ENCODE assay signal across 8 mouse cellular contexts in the genomic region with DNA sequence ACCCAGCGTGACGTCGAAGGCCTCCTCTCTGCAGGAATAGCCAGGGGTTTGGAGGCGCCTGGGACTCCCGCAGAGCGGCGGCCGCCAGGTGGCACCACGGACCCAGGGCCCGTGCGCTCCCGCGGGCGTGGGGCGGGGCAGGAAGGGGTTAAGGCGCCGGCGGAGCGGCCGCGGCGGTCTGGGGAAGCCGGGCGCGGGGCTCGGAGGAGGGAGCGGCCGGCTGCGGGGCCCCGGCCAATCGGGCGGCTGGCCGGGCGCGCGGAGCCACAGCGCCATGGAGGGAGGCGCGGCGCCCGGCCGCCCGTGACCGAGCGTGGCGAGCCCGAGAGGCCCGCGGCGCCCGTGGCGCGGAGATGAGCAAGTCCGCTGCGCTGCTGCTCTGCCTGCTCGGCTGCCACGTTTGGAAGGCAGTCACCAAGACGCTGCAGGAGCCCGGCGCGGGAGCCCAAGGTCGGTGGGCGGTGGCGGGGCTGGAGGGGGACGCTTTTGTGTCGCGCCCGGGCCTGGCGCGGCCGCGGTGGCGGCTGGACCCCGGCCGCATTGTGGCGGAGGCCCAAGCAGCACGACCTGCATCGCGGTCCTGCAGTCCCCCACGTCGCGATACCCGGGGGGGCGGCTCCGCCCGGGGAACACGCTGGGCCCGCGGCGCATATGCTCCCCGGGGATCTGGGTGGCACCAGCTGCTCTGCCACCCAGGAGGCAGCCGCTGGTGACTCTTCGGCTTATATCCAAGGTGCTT. TPM values are rescaled to one million over a fixed set of nuclear protein-coding genes. Genes with fewer than 3 reads are reported as not detected.
DNase-seq lines count a peak whose midpoint lies in the region; ATAC-seq and TF ChIP-seq lines count a peak whose summit lies in the region.

No protein-coding gene starts in this region.

- peak; percentile 53 for DNase-seq in CH12.LX (ENCODE audit: extremely low read depth)
- peak; percentile 80 for DNase-seq in cerebellum, adult 11 months
- DNase-seq in heart, postnatal 25 days (ENCODE audit: low spot score), result peak; percentile 80
- peak; percentile 83 to 91 for DNase-seq in layer of hippocampus, adult 18-20 months (ENCODE audit: low spot score in 2 of 2)
- DNase-seq in liver, postnatal 0 days, result peak; percentile 82
- peak; percentile 37 to 77 for DNase-seq in thymus, postnatal 10 days (ENCODE audit: low spot score in 2 of 2)

- in situ Hi-C loops in CH12.LX (cut with MboI; ENCODE audit: low pct_ligation_motif_present, low pct_unique_long_range_greater_than_20kb, low sequenced_read_pairs), result no loop called here

- peaks cover 2% of the 10 kb centered on the region for H3K9me3 ChIP-seq in CH12.LX (replicated peaks; ENCODE audit: low read length)
- H3K9me3 ChIP-seq in forebrain, embryonic 16.5 days (ENCODE audit: control insufficient read depth, low read length), result no peaks in the 10 kb centered on the region
- H3K9me3 ChIP-seq in liver, postnatal 0 days (ENCODE audit: low read length), result no peaks in the 10 kb centered on the region

- peak in 1 of 2 experiments; percentile 73; a peak in 2 of 4 replicates for TF ChIP-seq CTCF in CH12.LX (conservative IDR thresholded peaks at IDR 0.05 in 1 of 2, IDR thresholded peaks at IDR 0.05 in 1 of 2; ENCODE audit: low read depth in 2 of 2, low read length in 2 of 2)
- peak; percentile 73 for TF ChIP-seq CTCF in liver, postnatal 0 days (IDR thresholded peaks at IDR 0.05; ENCODE audit: low read depth)
- TF ChIP-seq CTCF in olfactory bulb, adult 2 months (IDR thresholded peaks at IDR 0.05; ENCODE audit: insufficient read depth, low read depth, low read length), result peak; percentile 94

- H3K4me2 ChIP-seq in CH12.LX (ENCODE audit: insufficient read depth, low read depth, poor library complexity, severe bottlenecking), result peak overlapping the region; percentile 74
- peak overlapping the region; percentile 68 for H3K4me2 ChIP-seq in forebrain, embryonic 16.5 days (ENCODE audit: low read length)
- H3K4me2 ChIP-seq in liver, postnatal 0 days (ENCODE audit: low read depth, low read length), result peak overlapping the region; percentile 91

- dilution Hi-C loops in CH12.LX (cut with MboI; ENCODE audit: extremely low pct_ligation_motif_present, extremely low pct_unique_long_range_greater_than_20kb, low sequenced_read_pairs), result no loop called here

- peaks cover 0 to 21% of the 10 kb centered on the region in 2 experiments; a peak in 2 of 4 replicates for H3K4me1 ChIP-seq in CH12.LX (ENCODE audit: control insufficient read depth in 1 of 2, insufficient read depth in 2 of 2)
- H3K4me1 ChIP-seq in forebrain, embryonic 16.5 days (replicated peaks; ENCODE audit: control insufficient read depth, insufficient read depth, low read length), result peaks cover 14% of the 10 kb centered on the region
- H3K4me1 ChIP-seq in liver, postnatal 0 days (ENCODE audit: insufficient read depth), result no peaks in the 10 kb centered on the region
- H3K4me1 ChIP-seq in olfactory bulb, adult 2 months (ENCODE audit: control insufficient read depth, insufficient read depth, low read length), result peaks cover 7% of the 10 kb centered on the region

- no peak for TF ChIP-seq EP300 in CH12.LX (IDR thresholded peaks at IDR 0.05; ENCODE audit: low read length)
- no peak for TF ChIP-seq EP300 in liver, postnatal 0 days (IDR thresholded peaks at IDR 0.05; ENCODE audit: low read depth)

- under 1% methylated on average over 65 of the region's 93 CpGs for WGBS in forebrain, embryonic 16.5 days
- under 1% methylated on average over 81 of the region's 93 CpGs for WGBS in liver, postnatal 0 days (ENCODE audit: insufficient replicate concordance)
- under 1% methylated on average over 91 of the region's 93 CpGs for whole genome bisulfite sequencing in olfactory bulb, adult 2 months

- H3K27ac ChIP-seq in CH12.LX (ENCODE audit: insufficient read depth, low read depth), result no peak overlapping the region
- peak overlapping the region; percentile 90 for H3K27ac ChIP-seq in forebrain, embryonic 16.5 days (ENCODE audit: low read length)
- H3K27ac ChIP-seq in liver, postnatal 0 days (ENCODE audit: low read depth), result peak overlapping the region; percentile 40; the same call in 1 of the 2 replicates
- H3K27ac ChIP-seq in olfactory bulb, adult 2 months (ENCODE audit: insufficient read depth, low read depth, low read length), result peak overlapping the region; percentile 60

- peak; percentile 54 for TF ChIP-seq RAD21 in CH12.LX (IDR thresholded peaks at IDR 0.05; ENCODE audit: low read depth, low read length)

- peak overlapping the region; percentile 8; the same call in 1 of the 2 replicates for H3K9ac ChIP-seq in CH12.LX (ENCODE audit: insufficient read depth, low read depth)
- H3K9ac ChIP-seq in forebrain, embryonic 16.5 days (replicated peaks; ENCODE audit: low read depth, low read length), result peak overlapping the region; percentile 95
- H3K9ac ChIP-seq in liver, postnatal 0 days (replicated peaks), result peak overlapping the region; percentile 67

- no peaks in the 10 kb centered on the region for H3K79me2 ChIP-seq in CH12.LX (replicated peaks; ENCODE audit: control insufficient read depth, extremely low read depth, insufficient read depth, poor library complexity, severe bottlenecking)

- no peaks in the 10 kb centered on the region for H3K27me3 ChIP-seq in CH12.LX (replicated peaks)
- H3K27me3 ChIP-seq in forebrain, embryonic 16.5 days (replicated peaks; ENCODE audit: control insufficient read depth, insufficient read depth, low read length), result no peaks in the 10 kb centered on the region
- H3K27me3 ChIP-seq in liver, postnatal 0 days (ENCODE audit: insufficient read depth, low read length), result peaks cover 7% of the 10 kb centered on the region; the same call in 1 of the 2 replicates

- no peak for TF ChIP-seq POLR2A in CH12.LX (IDR thresholded peaks at IDR 0.05; ENCODE audit: low read depth, low read length)
- peak; percentile 24; the same call in 1 of the 2 replicates for TF ChIP-seq POLR2A in olfactory bulb, adult 2 months (IDR thresholded peaks at IDR 0.05; ENCODE audit: insufficient read depth, low read depth, low read length)

- H3K36me3 ChIP-seq in CH12.LX (replicated peaks in 1 of 2; ENCODE audit: control insufficient read depth in 1 of 2, insufficient read depth in 1 of 2, low read length in 1 of 2), result no peaks in the 10 kb centered on the region
- H3K36me3 ChIP-seq in forebrain, embryonic 16.5 days (ENCODE audit: control insufficient read depth, insufficient read depth), result no peaks in the 10 kb centered on the region
- no peaks in the 10 kb centered on the region for H3K36me3 ChIP-seq in liver, postnatal 0 days (replicated peaks; ENCODE audit: insufficient read depth, low read length)

- intact Hi-C loops in heart, postnatal 25 days (cut with DNase I), result loop anchor here (1.0 to 5.0 kb wide), 5 partner anchors 54 to 209 kb away; a partner anchor contains a TSS

- peak overlapping the region in 2 of 3 experiments; percentile 59 to 65 for H3K4me3 ChIP-seq in CH12.LX (replicated peaks in 1 of 3; ENCODE audit: low read depth in 2 of 3, low read length in 2 of 3, poor library complexity in 1 of 3)
- peak overlapping the region; percentile 81 for H3K4me3 ChIP-seq in forebrain, embryonic 16.5 days (replicated peaks; ENCODE audit: low read length)
- peak overlapping the region; percentile 72 for H3K4me3 ChIP-seq in liver, postnatal 0 days (ENCODE audit: low read depth, low read length)
- peak overlapping the region; percentile 97 for H3K4me3 ChIP-seq in olfactory bulb, adult 2 months (ENCODE audit: insufficient read depth, low read depth, low read length)

- ATAC-seq in forebrain, embryonic 16.5 days, result peak; percentile 95
- peak; percentile 89 for ATAC-seq in liver, postnatal 0 days

TF ChIP-seq in CH12.LX, 34 proteins besides CTCF, POLR2A, EP300 and RAD21:
- no peak for TF ChIP-seq NRF1 (IDR thresholded peaks at IDR 0.05; ENCODE audit: low read depth, low read length)
- TF ChIP-seq POLR2AphosphoS2 (IDR thresholded peaks at IDR 0.05; ENCODE audit: low read depth, low read length), result no peak
- TF ChIP-seq JUND (conservative IDR thresholded peaks at IDR 0.05; ENCODE audit: low read depth, low read length), result no peak
- no peak for TF ChIP-seq MAX (IDR thresholded peaks at IDR 0.05; ENCODE audit: low read length)
- TF ChIP-seq MAFK (IDR thresholded peaks at IDR 0.05; ENCODE audit: insufficient replicate concordance, low read length), result no peak
- no peak for TF ChIP-seq SIN3A (IDR thresholded peaks at IDR 0.05; ENCODE audit: low read length)
- TF ChIP-seq UBTF (IDR thresholded peaks at IDR 0.05; ENCODE audit: low read depth, low read length), result peak; percentile 63; the same call in 1 of the 2 replicates
- no peak for TF ChIP-seq MYC (IDR thresholded peaks at IDR 0.05; ENCODE audit: low read depth, low read length)
- TF ChIP-seq BHLHE40 (IDR thresholded peaks at IDR 0.05; ENCODE audit: low read depth, low read length), result peak; percentile 34
- TF ChIP-seq SMC3 (IDR thresholded peaks at IDR 0.05; ENCODE audit: low read depth, low read length), result peak; percentile 66
- TF ChIP-seq ZNF384 (IDR thresholded peaks at IDR 0.05; ENCODE audit: low read depth, low read length), result no peak

RNA-seq across cellular contexts. Expression of a gene that starts 4.3 kb away (rescaled TPM):
- total RNA-seq in CH12.LX (2012; rRNA removed) (0.50 and 0.59 TPM in 2 replicates), CH12.LX (2014; rRNA removed) (1.5 and 1.8 TPM in 2 replicates)
- polyA plus RNA-seq in CH12.LX (2012; ENCODE audit: insufficient read length, low read depth), result 2.9 and 3.2 TPM in 2 replicates
- polyA plus RNA-seq in forebrain, embryonic 16.5 days (2015; fragmentation: Nextera tagmentation; extraction: Ambion mirVana), result 30.8 and 32.3 TPM in 2 replicates
- total RNA-seq in heart, postnatal 25 days (2021), result 10 to 100 TPM; 15.1 to 17.3 TPM
- total RNA-seq in layer of hippocampus, adult 18-20 months (2021), result 10 to 100 TPM; 76.3 to 78.7 TPM
- 2.4 and 2.5 TPM in 2 replicates for polyA plus RNA-seq in liver, postnatal 0 days (2015; fragmentation: Nextera tagmentation; extraction: Ambion mirVana)
- not detected in 2 replicates for polyA plus RNA-seq in olfactory bulb, adult 2 months (2012; ENCODE audit: insufficient read depth, insufficient read length, low replicate concordance, missing spikeins)

Comparison
In these comparisons a context has a peak if more than half of its experiments do, and no peak if none do; other contexts are left out.
1. H3K9ac ChIP-seq: peak in every context shown above with its lines; median percentile 95 in forebrain, embryonic 16.5 days; 67 in liver, postnatal 0 days; 8 in CH12.LX.